In genomic region chr16:6962508-6962907, GRCm38 (mm10) we compare ENCODE assay signal across 20 mouse cellular contexts.
DNase-seq lines count a peak whose midpoint lies in the region; ATAC-seq and TF ChIP-seq lines count a peak whose summit lies in the region.
"Had no signal": no experiment of that assay in that cellular context is flagged by ENCODE, and none has a peak within 500 bp of the region (broad histone marks: within the 10 kb centered on the region; RNA-seq: fewer than 3 reads in every experiment).

No protein-coding gene starts in this region.

- TF ChIP-seq CTCF in heart, postnatal 0 days (IDR thresholded peaks at IDR 0.05; ENCODE audit: low read depth) = no peak
- TF ChIP-seq CTCF in embryonic fibroblast, embryonic 13.5 days (IDR thresholded peaks at IDR 0.05; ENCODE audit: borderline replicate concordance, insufficient read depth, low read length) = no peak

- intact Hi-C loops in heart, postnatal 14 days (cut with DNase I) = no loop called here

- H3K4me1 ChIP-seq in embryonic facial prominence, embryonic 11.5 days (ENCODE audit: control insufficient read depth, insufficient read depth, low read length) = no peaks in the 10 kb centered on the region
- H3K4me1 ChIP-seq in embryonic facial prominence, embryonic 10.5 days = peaks cover 15% of the 10 kb centered on the region
- H3K4me1 ChIP-seq in heart, postnatal 0 days (ENCODE audit: control insufficient read depth, insufficient read depth) = no peaks in the 10 kb centered on the region
- H3K4me1 ChIP-seq in limb, embryonic 12.5 days (replicated peaks) = peaks cover 8% of the 10 kb centered on the region
- H3K4me1 ChIP-seq in limb, embryonic 10.5 days = peaks cover 8% of the 10 kb centered on the region
- peaks cover 10% of the 10 kb centered on the region for H3K4me1 ChIP-seq in embryonic fibroblast, embryonic 13.5 days (ENCODE audit: control insufficient read depth, insufficient read depth, low read length)
- H3K4me1 ChIP-seq: stomach, embryonic 15.5 days had no signal

- no peak for TF ChIP-seq EP300 in heart, postnatal 0 days (IDR thresholded peaks at IDR 0.05; ENCODE audit: low read depth)

- H3K27me3 ChIP-seq in embryonic facial prominence, embryonic 11.5 days (ENCODE audit: control insufficient read depth, insufficient read depth, low read length) = no peaks in the 10 kb centered on the region; the same call in 1 of the 2 replicates
- H3K27me3 ChIP-seq in embryonic facial prominence, embryonic 10.5 days (replicated peaks; ENCODE audit: low read depth, poor library complexity, severe bottlenecking) = peaks cover 50% of the 10 kb centered on the region
- peaks cover 8% of the 10 kb centered on the region; the same call in 1 of the 2 replicates for H3K27me3 ChIP-seq in heart, postnatal 0 days (ENCODE audit: control insufficient read depth, insufficient read depth, low read length)
- H3K27me3 ChIP-seq in limb, embryonic 12.5 days = 0 out of 2 replicates have a peak, but pooled peaks cover 3% of the 10 kb centered on the region
- H3K27me3 ChIP-seq in limb, embryonic 10.5 days (ENCODE audit: low read depth, poor library complexity, severe bottlenecking) = no peaks in the 10 kb centered on the region
- H3K27me3 ChIP-seq: stomach, embryonic 15.5 days had no signal

- WGBS in embryonic facial prominence, embryonic 11.5 days = 40% methylated on average over 5 of the region's 5 CpGs
- WGBS in embryonic facial prominence, embryonic 10.5 days = 43% methylated on average over 5 of the region's 5 CpGs
- WGBS in heart, postnatal 0 days = 34% methylated on average over 5 of the region's 5 CpGs
- WGBS in limb, embryonic 12.5 days = 45% methylated on average over 5 of the region's 5 CpGs
- 65% methylated on average over 5 of the region's 5 CpGs for WGBS in limb, embryonic 10.5 days

- no peaks in the 10 kb centered on the region for H3K36me3 ChIP-seq in embryonic facial prominence, embryonic 11.5 days (replicated peaks; ENCODE audit: control insufficient read depth, insufficient read depth, low read depth, low read length)
- H3K36me3 ChIP-seq in embryonic facial prominence, embryonic 10.5 days (replicated peaks) = no peaks in the 10 kb centered on the region
- no peaks in the 10 kb centered on the region for H3K36me3 ChIP-seq in heart, postnatal 0 days (replicated peaks; ENCODE audit: control insufficient read depth, insufficient read depth, low read length)
- H3K36me3 ChIP-seq in limb, embryonic 12.5 days = no peaks in the 10 kb centered on the region
- H3K36me3 ChIP-seq in limb, embryonic 10.5 days = no peaks in the 10 kb centered on the region
- H3K36me3 ChIP-seq: forebrain, embryonic 10.5 days; G1E; midbrain, embryonic 12.5 days; stomach, embryonic 15.5 days had no signal

- H3K9ac ChIP-seq in embryonic facial prominence, embryonic 11.5 days (replicated peaks; ENCODE audit: low read length) = no peak overlapping the region
- H3K9ac ChIP-seq in heart, postnatal 0 days (replicated peaks; ENCODE audit: low read depth, low read length) = no peak overlapping the region
- no peak overlapping the region for H3K9ac ChIP-seq in limb, embryonic 12.5 days (replicated peaks)
- H3K9ac ChIP-seq: forebrain, postnatal 0 days; midbrain, embryonic 12.5 days; stomach, embryonic 15.5 days had no signal

- no peak for ATAC-seq in embryonic facial prominence, embryonic 11.5 days (replicated peaks; ENCODE audit: insufficient number of reproducible peaks, low FRiP score, low TSS enrichment, low read depth)
- ATAC-seq in heart, postnatal 0 days (ENCODE audit: insufficient read depth, low read depth) = no peak
- no peak for ATAC-seq in limb, embryonic 12.5 days (ENCODE audit: insufficient number of reproducible peaks, insufficient read depth, low FRiP score, low TSS enrichment, low read depth)

- no peak overlapping the region for H3K27ac ChIP-seq in embryonic facial prominence, embryonic 11.5 days (replicated peaks; ENCODE audit: low read depth, low read length)
- no peak overlapping the region for H3K27ac ChIP-seq in embryonic facial prominence, embryonic 10.5 days (replicated peaks)
- H3K27ac ChIP-seq in heart, postnatal 0 days (ENCODE audit: low read depth) = no peak overlapping the region
- H3K27ac ChIP-seq in limb, embryonic 12.5 days = peak overlapping the region; percentile 53
- H3K27ac ChIP-seq in limb, embryonic 10.5 days = no peak overlapping the region
- H3K27ac ChIP-seq in embryonic fibroblast, embryonic 13.5 days (ENCODE audit: insufficient read depth, low read length) = peak overlapping the region; percentile 48
- H3K27ac ChIP-seq: forebrain, embryonic 10.5 days; midbrain, embryonic 12.5 days; stomach, embryonic 15.5 days had no signal

- no peak overlapping the region for H3K4me3 ChIP-seq in embryonic facial prominence, embryonic 11.5 days (ENCODE audit: low read depth, low read length)
- no peak overlapping the region for H3K4me3 ChIP-seq in embryonic facial prominence, embryonic 10.5 days
- no peak overlapping the region for H3K4me3 ChIP-seq in heart, postnatal 0 days (ENCODE audit: low read depth, low read length)
- H3K4me3 ChIP-seq in limb, embryonic 12.5 days (replicated peaks) = no peak overlapping the region
- no peak overlapping the region for H3K4me3 ChIP-seq in limb, embryonic 10.5 days
- H3K4me3 ChIP-seq in embryonic fibroblast, embryonic 13.5 days (ENCODE audit: insufficient read depth, low read length) = no peak overlapping the region
- H3K4me3 ChIP-seq: forebrain, embryonic 10.5 days; midbrain, embryonic 12.5 days; stomach, embryonic 15.5 days had no signal

- no peak for TF ChIP-seq POLR2A in embryonic fibroblast, embryonic 13.5 days (IDR thresholded peaks at IDR 0.05; ENCODE audit: low read depth, low read length)

- peak; percentile 8 for DNase-seq in embryonic facial prominence, embryonic 11.5 days (ENCODE audit: low spot score)
- DNase-seq in embryonic facial prominence, embryonic 10.5 days (ENCODE audit: low spot score) = no peak
- DNase-seq in heart, postnatal 0 days (ENCODE audit: low spot score) = peak; percentile 27
- no peak for DNase-seq in heart, postnatal 14 days
- DNase-seq in limb, embryonic 10.5 days (ENCODE audit: low spot score) = no peak
- DNase-seq in adrenal gland, adult 18-20 months (ENCODE audit: low spot score in 2 of 2) = no peak
- DNase-seq: adrenal gland, postnatal 36 days; gastrocnemius, postnatal 36 days; kidney, adult 18-20 months; layer of hippocampus, postnatal 36 days; liver; lung, adult 18-20 months; thymus, adult 2 months had no signal

- H3K4me2 ChIP-seq in embryonic facial prominence, embryonic 11.5 days (ENCODE audit: low read depth, low read length) = no peak overlapping the region
- H3K4me2 ChIP-seq in heart, postnatal 0 days (ENCODE audit: low read depth, low read length) = no peak overlapping the region
- no peak overlapping the region for H3K4me2 ChIP-seq in limb, embryonic 12.5 days
- H3K4me2 ChIP-seq: midbrain, embryonic 12.5 days; stomach, embryonic 15.5 days had no signal

- H3K9me3 ChIP-seq in embryonic facial prominence, embryonic 11.5 days (replicated peaks; ENCODE audit: control insufficient read depth, low read length) = no peaks in the 10 kb centered on the region
- no peaks in the 10 kb centered on the region for H3K9me3 ChIP-seq in embryonic facial prominence, embryonic 10.5 days
- H3K9me3 ChIP-seq in heart, postnatal 0 days (replicated peaks; ENCODE audit: control insufficient read depth, low read length) = no peaks in the 10 kb centered on the region
- H3K9me3 ChIP-seq in limb, embryonic 12.5 days = no peaks in the 10 kb centered on the region
- no peaks in the 10 kb centered on the region for H3K9me3 ChIP-seq in limb, embryonic 10.5 days (replicated peaks)
- H3K9me3 ChIP-seq: forebrain, embryonic 10.5 days; midbrain, embryonic 12.5 days; stomach, embryonic 15.5 days had no signal

Comparison
In these comparisons a context has a peak if more than half of its experiments do, and no peak if none do; other contexts are left out.
1. DNase-seq: peak in embryonic facial prominence, embryonic 11.5 days (single experiment) and heart, postnatal 0 days (single experiment); none in embryonic facial prominence, embryonic 10.5 days (single experiment), heart, postnatal 14 days (0 of 2), limb, embryonic 10.5 days (single experiment) and adrenal gland, adult 18-20 months (0 of 2).
2. H3K27ac ChIP-seq: peak in limb, embryonic 12.5 days (single experiment) and embryonic fibroblast, embryonic 13.5 days (single experiment); none in embryonic facial prominence, embryonic 11.5 days (single experiment), embryonic facial prominence, embryonic 10.5 days (single experiment), heart, postnatal 0 days (single experiment) and limb, embryonic 10.5 days (single experiment).